Mouse (Mus musculus) limb, embryonic 13.5 days (tissue): Measurements from ENCODE around the gene Slain1. TPM values are rescaled to one million over a fixed set of nuclear protein-coding genes. Genes with fewer than 3 reads are reported as not detected.

Experiments used
- microRNA-seq: library from miRNA; unstranded; fragments of <30 nt; microRNA quantifications from one replicate; pipeline ENCODE4, GENCODE M21; 2016
- polyA plus RNA-seq: library from polyadenylated mRNA; unstranded; fragments of >200 nt; fragmentation: Nextera tagmentation; extraction: Ambion mirVana; gene quantifications from 2 replicates; pipeline ENCODE4 v1.2.1, GENCODE M21; 2015

Gene Slain1
- polyA plus RNA-seq, 1 experiment from 2014 or later = 1.5 TPM

Small RNAs within 50 kb of the gene (microRNA-seq; reads per million reads assigned to microRNA genes)
- not detected for gene Gm22877

Other genes starting within 250 kb of the Slain1 start
- gene Scel, start 136.9 kb upstream of the Slain1 start, polyA plus RNA-seq = 1.7 TPM in 2 replicates
- 21.8 and 21.9 TPM in 2 replicates for gene Ednrb, start 194.2 kb downstream of the Slain1 start, polyA plus RNA-seq